Comparison of ENCODE assay signal across 15 mouse cellular contexts in the genomic region with DNA sequence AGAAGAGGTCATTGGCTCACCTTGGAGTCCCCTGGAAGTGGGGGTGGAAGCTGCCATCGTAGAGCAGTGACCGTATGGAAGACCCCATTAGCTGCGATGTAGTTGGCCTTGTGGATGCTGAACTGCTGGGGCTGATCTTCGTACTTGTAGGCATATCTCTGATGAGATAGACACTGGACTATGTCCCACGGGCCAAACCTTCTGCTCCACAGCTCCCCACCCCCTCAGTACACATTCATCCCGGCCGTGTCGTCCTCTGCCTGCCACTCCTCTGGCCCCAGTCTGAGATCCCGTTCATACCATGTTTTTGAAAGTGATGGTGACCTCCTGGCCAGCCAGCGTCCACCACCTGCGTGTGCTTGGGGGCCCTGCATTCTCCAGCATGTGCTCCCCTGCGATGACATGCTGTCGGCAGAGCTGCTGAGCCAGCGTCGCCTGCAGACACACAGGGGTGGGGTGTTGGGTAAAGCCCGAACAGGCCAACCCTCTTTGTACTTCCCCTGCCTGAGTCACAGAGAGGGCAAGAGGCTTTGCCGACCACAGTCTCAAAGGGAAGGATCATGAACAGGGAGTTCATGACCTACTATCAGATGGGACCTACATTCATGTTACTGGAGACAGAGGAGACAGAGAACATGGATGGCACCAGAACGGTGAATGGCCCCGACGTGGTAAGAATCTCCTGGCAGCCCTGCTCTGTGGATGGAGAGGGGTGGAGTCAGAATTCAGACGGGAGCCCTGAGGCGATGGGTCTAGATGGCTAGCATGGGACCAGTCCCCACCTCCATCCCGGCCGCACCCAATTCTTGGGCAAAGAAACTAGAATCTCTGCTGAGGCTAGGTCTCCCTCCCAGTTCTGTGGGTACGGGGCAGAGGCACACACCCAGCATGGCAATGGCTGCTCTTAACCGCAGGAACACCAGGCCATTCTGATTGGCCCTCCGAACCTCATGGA. TPM values are rescaled to one million over a fixed set of nuclear protein-coding genes. Genes with fewer than 3 reads are reported as not detected.
DNase-seq lines count a peak whose midpoint lies in the region; ATAC-seq and TF ChIP-seq lines count a peak whose summit lies in the region.
"Had no signal": no experiment of that assay in that cellular context is flagged by ENCODE, and none has a peak within 500 bp of the region (broad histone marks: within the 10 kb centered on the region; RNA-seq: fewer than 3 reads in every experiment).

No protein-coding gene starts in this region.

- WGBS in hindbrain, embryonic 10.5 days, result 79% methylated on average over 27 of the region's 27 CpGs
- 79% methylated on average over 27 of the region's 27 CpGs for WGBS in hindbrain, embryonic 16.5 days
- WGBS in liver, postnatal 0 days (ENCODE audit: insufficient replicate concordance), result 40% methylated on average over 27 of the region's 27 CpGs
- 83% methylated on average over 27 of the region's 27 CpGs for WGBS in forebrain, embryonic 16.5 days

- no peaks in the 10 kb centered on the region for H3K27me3 ChIP-seq in hindbrain, embryonic 10.5 days (ENCODE audit: insufficient read depth, poor library complexity, severe bottlenecking)
- H3K27me3 ChIP-seq in hindbrain, embryonic 16.5 days (replicated peaks; ENCODE audit: control insufficient read depth, insufficient read depth, low read length), result no peaks in the 10 kb centered on the region
- H3K27me3 ChIP-seq in liver, postnatal 0 days (ENCODE audit: insufficient read depth, low read length), result no peaks in the 10 kb centered on the region
- no peaks in the 10 kb centered on the region for H3K27me3 ChIP-seq in forebrain, embryonic 16.5 days (replicated peaks; ENCODE audit: control insufficient read depth, insufficient read depth, low read length)
- H3K27me3 ChIP-seq: midbrain, embryonic 12.5 days had no signal

- H3K4me1 ChIP-seq in hindbrain, embryonic 10.5 days (replicated peaks), result peaks cover 21% of the 10 kb centered on the region; the same call in 1 of the 2 replicates
- no peaks in the 10 kb centered on the region for H3K4me1 ChIP-seq in hindbrain, embryonic 16.5 days (ENCODE audit: control insufficient read depth, insufficient read depth, low read depth, low read length)
- peaks cover 35% of the 10 kb centered on the region for H3K4me1 ChIP-seq in liver, postnatal 0 days (ENCODE audit: insufficient read depth)
- H3K4me1 ChIP-seq in forebrain, embryonic 16.5 days (replicated peaks; ENCODE audit: control insufficient read depth, insufficient read depth, low read length), result peaks cover 5% of the 10 kb centered on the region; the same call in 1 of the 2 replicates
- H3K4me1 ChIP-seq: midbrain, embryonic 12.5 days had no signal

- no peak overlapping the region for H3K4me3 ChIP-seq in hindbrain, embryonic 10.5 days
- H3K4me3 ChIP-seq in hindbrain, embryonic 16.5 days (ENCODE audit: low read length), result no peak overlapping the region
- peak overlapping the region; percentile 9 for H3K4me3 ChIP-seq in liver, postnatal 0 days (ENCODE audit: low read depth, low read length)
- H3K4me3 ChIP-seq in forebrain, embryonic 16.5 days (replicated peaks; ENCODE audit: low read length), result no peak overlapping the region
- H3K4me3 ChIP-seq: gastrocnemius, adult 2 months; left cerebral cortex, adult 2 months; midbrain, embryonic 12.5 days had no signal

- DNase-seq in hindbrain, embryonic 10.5 days (ENCODE audit: low spot score), result no peak
- DNase-seq in liver, postnatal 0 days, result peak; percentile 58
- no peak for DNase-seq in spleen, postnatal 14 days (ENCODE audit: low spot score in 2 of 2)
- DNase-seq in gastrocnemius, adult 18-20 months (ENCODE audit: low spot score), result no peak
- no peak for DNase-seq in thymus, postnatal 0 days (ENCODE audit: low spot score)
- DNase-seq: gastrocnemius, adult 2 months; heart, postnatal 14 days; kidney, postnatal 25 days; lung, adult 18-20 months; right cerebral cortex, postnatal 4 days had no signal

- no peak overlapping the region for H3K4me2 ChIP-seq in hindbrain, embryonic 16.5 days (ENCODE audit: low read length)
- H3K4me2 ChIP-seq in liver, postnatal 0 days (ENCODE audit: low read depth, low read length), result peak overlapping the region; percentile 58
- H3K4me2 ChIP-seq in forebrain, embryonic 16.5 days (ENCODE audit: low read length), result no peak overlapping the region
- H3K4me2 ChIP-seq: midbrain, embryonic 12.5 days had no signal

- no peak overlapping the region for H3K9ac ChIP-seq in hindbrain, embryonic 16.5 days (ENCODE audit: low read depth, low read length)
- peak overlapping the region; percentile 34 for H3K9ac ChIP-seq in liver, postnatal 0 days (replicated peaks)
- H3K9ac ChIP-seq in forebrain, embryonic 16.5 days (replicated peaks; ENCODE audit: low read depth, low read length), result no peak overlapping the region
- H3K9ac ChIP-seq: midbrain, embryonic 12.5 days had no signal

- no peak for TF ChIP-seq CTCF in liver, postnatal 0 days (IDR thresholded peaks at IDR 0.05; ENCODE audit: low read depth)

- H3K9me3 ChIP-seq in hindbrain, embryonic 10.5 days, result no peaks in the 10 kb centered on the region
- no peaks in the 10 kb centered on the region for H3K9me3 ChIP-seq in hindbrain, embryonic 16.5 days (ENCODE audit: control insufficient read depth, low read length)
- H3K9me3 ChIP-seq in liver, postnatal 0 days (ENCODE audit: low read length), result no peaks in the 10 kb centered on the region
- no peaks in the 10 kb centered on the region for H3K9me3 ChIP-seq in forebrain, embryonic 16.5 days (ENCODE audit: control insufficient read depth, low read length)
- H3K9me3 ChIP-seq: midbrain, embryonic 12.5 days had no signal

- ATAC-seq in hindbrain, embryonic 16.5 days, result no peak
- peak; percentile 63 for ATAC-seq in inflammation-experienced regulatory T-cells, adult 6 months
- ATAC-seq in liver, postnatal 0 days, result peak; percentile 85
- ATAC-seq in forebrain, embryonic 16.5 days, result no peak

- TF ChIP-seq EP300 in liver, postnatal 0 days (IDR thresholded peaks at IDR 0.05; ENCODE audit: low read depth), result no peak

- 0 out of 2 replicates have a peak overlapping the region, but pooled peaks have one; percentile 3 for H3K27ac ChIP-seq in hindbrain, embryonic 10.5 days
- no peak overlapping the region for H3K27ac ChIP-seq in hindbrain, embryonic 16.5 days (ENCODE audit: low read depth, low read length)
- H3K27ac ChIP-seq in liver, postnatal 0 days (ENCODE audit: low read depth), result peak overlapping the region; percentile 84
- no peak overlapping the region for H3K27ac ChIP-seq in forebrain, embryonic 16.5 days (ENCODE audit: low read length)
- H3K27ac ChIP-seq: gastrocnemius, adult 2 months; left cerebral cortex, adult 2 months; midbrain, embryonic 12.5 days had no signal

- no peaks in the 10 kb centered on the region for H3K36me3 ChIP-seq in hindbrain, embryonic 10.5 days
- no peaks in the 10 kb centered on the region for H3K36me3 ChIP-seq in hindbrain, embryonic 16.5 days (ENCODE audit: control insufficient read depth, insufficient read depth, low read length)
- H3K36me3 ChIP-seq in liver, postnatal 0 days (replicated peaks; ENCODE audit: insufficient read depth, low read length), result peaks cover 3% of the 10 kb centered on the region; the same call in 1 of the 2 replicates
- H3K36me3 ChIP-seq in forebrain, embryonic 16.5 days (ENCODE audit: control insufficient read depth, insufficient read depth), result no peaks in the 10 kb centered on the region
- H3K36me3 ChIP-seq: midbrain, embryonic 12.5 days had no signal

RNA-seq across cellular contexts. Expression of a gene that starts 8.0 kb away (rescaled TPM):
- 23.0 and 25.7 TPM in 2 replicates for polyA plus RNA-seq in hindbrain, embryonic 10.5 days (2016; fragmentation: Nextera tagmentation; extraction: Ambion mirVana)
- 13.5 and 17.5 TPM in 2 replicates for polyA plus RNA-seq in hindbrain, embryonic 16.5 days (2015; fragmentation: Nextera tagmentation; extraction: Ambion mirVana)
- polyA plus RNA-seq in inflammation-experienced regulatory T-cells, adult 6 months (2017; shearing (Covaris generic)), result 1 to 10 TPM; 1.9 to 4.1 (median 2.8) TPM
- polyA plus RNA-seq in liver, postnatal 0 days (2015; fragmentation: Nextera tagmentation; extraction: Ambion mirVana), result 34.7 and 42.5 TPM in 2 replicates
- 13.0 and 13.9 TPM in 2 replicates for polyA plus RNA-seq in forebrain, embryonic 16.5 days (2015; fragmentation: Nextera tagmentation; extraction: Ambion mirVana)
- 10 to 100 TPM in 1 of 2 experiments, 1 to 10 TPM in 1; 9.7 to 16.7 TPM for total RNA-seq in gastrocnemius, adult 18-20 months (2021)
- polyA plus RNA-seq in thymus, postnatal 0 days (2015; fragmentation: Nextera tagmentation; extraction: Ambion mirVana), result 8.0 and 8.8 TPM in 2 replicates

RNA-seq across cellular contexts. Expression of a gene that starts 29.6 kb away (rescaled TPM):
- polyA plus RNA-seq in hindbrain, embryonic 10.5 days (2016; fragmentation: Nextera tagmentation; extraction: Ambion mirVana), result 610 and 619 TPM in 2 replicates
- polyA plus RNA-seq in hindbrain, embryonic 16.5 days (2015; fragmentation: Nextera tagmentation; extraction: Ambion mirVana), result 192 and 222 TPM in 2 replicates
- polyA plus RNA-seq in inflammation-experienced regulatory T-cells, adult 6 months (2017; shearing (Covaris generic)), result not detected
- polyA plus RNA-seq in liver, postnatal 0 days (2015; fragmentation: Nextera tagmentation; extraction: Ambion mirVana), result 45.3 and 48.5 TPM in 2 replicates
- 146 and 165 TPM in 2 replicates for polyA plus RNA-seq in forebrain, embryonic 16.5 days (2015; fragmentation: Nextera tagmentation; extraction: Ambion mirVana)
- total RNA-seq in gastrocnemius, adult 18-20 months (2021), result 1 to 10 TPM in 1 of 2 experiments, under 1 TPM in 1; 0.57 to 1.3 TPM
- 111 and 116 TPM in 2 replicates for polyA plus RNA-seq in thymus, postnatal 0 days (2015; fragmentation: Nextera tagmentation; extraction: Ambion mirVana)

RNA-seq across cellular contexts. Expression of a gene that starts 31.7 kb away (rescaled TPM):
- 67.8 and 74.2 TPM in 2 replicates for polyA plus RNA-seq in hindbrain, embryonic 10.5 days (2016; fragmentation: Nextera tagmentation; extraction: Ambion mirVana)
- polyA plus RNA-seq in hindbrain, embryonic 16.5 days (2015; fragmentation: Nextera tagmentation; extraction: Ambion mirVana), result 51.3 and 53.9 TPM in 2 replicates
- polyA plus RNA-seq in inflammation-experienced regulatory T-cells, adult 6 months (2017; shearing (Covaris generic)), result 10 to 100 TPM; 48.6 to 86.1 (median 85.5) TPM
- 76.1 and 79.2 TPM in 2 replicates for polyA plus RNA-seq in liver, postnatal 0 days (2015; fragmentation: Nextera tagmentation; extraction: Ambion mirVana)
- 62.7 and 64.1 TPM in 2 replicates for polyA plus RNA-seq in forebrain, embryonic 16.5 days (2015; fragmentation: Nextera tagmentation; extraction: Ambion mirVana)
- 10 to 100 TPM; 24.6 to 33.8 TPM for total RNA-seq in gastrocnemius, adult 18-20 months (2021)
- 244 and 262 TPM in 2 replicates for polyA plus RNA-seq in thymus, postnatal 0 days (2015; fragmentation: Nextera tagmentation; extraction: Ambion mirVana)

RNA-seq across cellular contexts. Expression of a gene that starts 47.6 kb away (rescaled TPM):
- polyA plus RNA-seq in hindbrain, embryonic 10.5 days (2016; fragmentation: Nextera tagmentation; extraction: Ambion mirVana), result 1.5 and 4.3 TPM in 2 replicates
- 2.3 and 15.0 TPM in 2 replicates for polyA plus RNA-seq in hindbrain, embryonic 16.5 days (2015; fragmentation: Nextera tagmentation; extraction: Ambion mirVana)
- not detected for polyA plus RNA-seq in inflammation-experienced regulatory T-cells, adult 6 months (2017; shearing (Covaris generic))
- 3.9 and 8.4 TPM in 2 replicates for polyA plus RNA-seq in liver, postnatal 0 days (2015; fragmentation: Nextera tagmentation; extraction: Ambion mirVana)
- 1.5 and 2.5 TPM in 2 replicates for polyA plus RNA-seq in forebrain, embryonic 16.5 days (2015; fragmentation: Nextera tagmentation; extraction: Ambion mirVana)
- 100 to 1,000 TPM; 566 to 705 TPM for total RNA-seq in gastrocnemius, adult 18-20 months (2021)
- polyA plus RNA-seq in thymus, postnatal 0 days (2015; fragmentation: Nextera tagmentation; extraction: Ambion mirVana), result 5.0 and 5.7 TPM in 2 replicates

RNA-seq across cellular contexts. Expression of a gene that starts 56.3 kb away (rescaled TPM):
- 432 and 459 TPM in 2 replicates for polyA plus RNA-seq in hindbrain, embryonic 10.5 days (2016; fragmentation: Nextera tagmentation; extraction: Ambion mirVana)
- polyA plus RNA-seq in hindbrain, embryonic 16.5 days (2015; fragmentation: Nextera tagmentation; extraction: Ambion mirVana), result 304 and 382 TPM in 2 replicates
- 100 to 1,000 TPM in 2 of 3 experiments, 10 to 100 TPM in 1; 77.1 to 218 (median 164) TPM for polyA plus RNA-seq in inflammation-experienced regulatory T-cells, adult 6 months (2017; shearing (Covaris generic))
- 51.1 and 65.0 TPM in 2 replicates for polyA plus RNA-seq in liver, postnatal 0 days (2015; fragmentation: Nextera tagmentation; extraction: Ambion mirVana)
- 359 and 389 TPM in 2 replicates for polyA plus RNA-seq in forebrain, embryonic 16.5 days (2015; fragmentation: Nextera tagmentation; extraction: Ambion mirVana)
- 10 to 100 TPM; 52.3 to 59.6 TPM for total RNA-seq in gastrocnemius, adult 18-20 months (2021)
- 116 and 144 TPM in 2 replicates for polyA plus RNA-seq in thymus, postnatal 0 days (2015; fragmentation: Nextera tagmentation; extraction: Ambion mirVana)

Comparison
In these comparisons a context has a peak if more than half of its experiments do, and no peak if none do; other contexts are left out.
1. H3K27ac ChIP-seq: peak in hindbrain, embryonic 10.5 days (single experiment) and liver, postnatal 0 days (single experiment); none in hindbrain, embryonic 16.5 days (single experiment) and forebrain, embryonic 16.5 days (single experiment).
2. ATAC-seq: peak in inflammation-experienced regulatory T-cells, adult 6 months (single experiment) and liver, postnatal 0 days (single experiment); none in hindbrain, embryonic 16.5 days (single experiment) and forebrain, embryonic 16.5 days (single experiment).
3. RNA of a gene that starts 29.6 kb away (polyA plus RNA-seq): 610 to 619 TPM in hindbrain, embryonic 10.5 days, 192 to 222 TPM in hindbrain, embryonic 16.5 days, 146 to 165 TPM in forebrain, embryonic 16.5 days, 111 to 116 TPM in thymus, postnatal 0 days and 45.3 to 48.5 TPM in liver, postnatal 0 days; not detected in inflammation-experienced regulatory T-cells, adult 6 months; every median in the first group is over 10 times any median in the second.